Mouse (Mus musculus): ENCODE measurements around the gene Zfp511. TPM values are rescaled to one million over a fixed set of nuclear protein-coding genes. Genes with fewer than 3 reads are reported as not detected.

Gene Zfp511
- polyA plus RNA-seq, 1 experiment from 2014 or later = 62.0 TPM

DNA sequence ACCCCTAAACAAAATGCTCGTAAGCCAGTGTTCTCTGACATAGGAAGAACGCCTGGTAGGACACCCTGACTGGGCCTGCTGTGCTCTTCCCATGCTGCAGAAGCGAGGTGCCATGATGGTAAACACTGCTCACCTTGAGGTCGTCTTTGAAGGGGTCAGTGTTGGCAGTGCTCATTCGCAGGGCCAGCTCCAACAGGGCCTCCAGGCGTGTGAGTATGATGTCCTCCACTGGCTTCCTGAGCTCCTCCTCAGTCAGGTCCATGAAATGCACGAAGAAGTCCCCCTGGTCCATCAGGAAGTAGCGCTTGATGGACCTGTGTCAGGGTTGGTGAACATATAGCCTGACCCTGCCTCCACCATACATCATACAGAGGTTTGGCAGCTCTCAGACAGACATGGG lies 31.5 kb upstream of the Zfp511 start:
- peaks cover 43% of the 10 kb centered on the region for H3K36me3 ChIP-seq (ENCODE audit: control insufficient read depth, insufficient read depth)
- ATAC-seq = no peak
- H3K4me2 ChIP-seq (ENCODE audit: low read length) = no peak overlapping the region
- no peak overlapping the region for H3K9ac ChIP-seq (replicated peaks; ENCODE audit: low read depth, low read length)
- no peak overlapping the region for H3K4me3 ChIP-seq (replicated peaks; ENCODE audit: low read length)
- 94% methylated on average over 8 of the region's 8 CpGs for WGBS
- H3K27me3 ChIP-seq (replicated peaks; ENCODE audit: control insufficient read depth, insufficient read depth, low read length) = no peaks in the 10 kb centered on the region
- no peak overlapping the region for H3K27ac ChIP-seq (ENCODE audit: low read length)
- no peaks in the 10 kb centered on the region for H3K9me3 ChIP-seq (ENCODE audit: control insufficient read depth, low read length)
- H3K4me1 ChIP-seq (replicated peaks; ENCODE audit: control insufficient read depth, insufficient read depth, low read length) = no peaks in the 10 kb centered on the region

DNA sequence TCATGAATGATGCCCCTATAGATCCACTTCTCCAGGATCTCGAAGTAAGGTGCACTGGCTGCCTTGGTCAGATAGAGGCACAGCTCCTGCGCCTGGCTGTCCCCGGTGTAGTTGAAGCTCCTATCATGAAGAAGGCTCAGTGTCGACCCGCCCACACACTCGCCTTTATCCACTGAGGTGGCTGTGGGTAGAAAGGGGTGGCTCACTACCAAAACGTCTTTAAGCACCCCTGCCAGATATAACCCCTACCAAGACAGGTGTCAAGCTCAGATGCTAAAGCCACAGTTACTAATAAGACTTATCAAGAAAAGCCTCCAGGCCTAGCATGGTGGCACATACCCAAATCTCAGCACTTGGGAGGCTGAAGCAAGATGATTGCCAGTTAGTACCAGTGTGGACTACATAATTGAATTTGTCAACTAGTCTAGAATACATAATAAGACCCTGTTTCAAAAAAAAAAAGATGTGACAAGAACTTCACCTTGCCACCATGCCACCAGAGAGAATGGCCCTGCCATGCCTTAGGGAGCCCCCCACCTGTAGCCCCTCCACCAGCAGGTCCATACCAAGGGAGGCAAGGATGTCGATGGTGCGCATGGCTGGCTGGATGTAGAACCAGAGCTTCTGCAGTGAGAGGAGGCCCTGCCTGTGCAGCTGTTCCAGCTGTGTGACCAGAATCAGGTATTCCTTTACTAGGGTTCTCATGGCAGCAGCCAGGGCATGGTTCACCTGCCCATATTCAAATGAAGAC lies 29.2 kb upstream of the Zfp511 start:
- Histone ChIP-seq H3K36me3 (ENCODE audit: control insufficient read depth, insufficient read depth) (peaks cover 39% of the 10 kb centered on the region), H3K4me1 (replicated peaks; ENCODE audit: control insufficient read depth, insufficient read depth, low read length) (no peaks in the 10 kb centered on the region), H3K27ac (ENCODE audit: low read length) (no peak overlapping the region), H3K27me3 (replicated peaks; ENCODE audit: control insufficient read depth, insufficient read depth, low read length) (no peaks in the 10 kb centered on the region), H3K4me2 (ENCODE audit: low read length) (no peak overlapping the region), H3K9me3 (ENCODE audit: control insufficient read depth, low read length) (no peaks in the 10 kb centered on the region), H3K4me3 (replicated peaks; ENCODE audit: low read length) (no peak overlapping the region), H3K9ac (replicated peaks; ENCODE audit: low read depth, low read length) (no peak overlapping the region)
- ATAC-seq = no peak
- WGBS = 93% methylated on average over 9 of the region's 9 CpGs

DNA sequence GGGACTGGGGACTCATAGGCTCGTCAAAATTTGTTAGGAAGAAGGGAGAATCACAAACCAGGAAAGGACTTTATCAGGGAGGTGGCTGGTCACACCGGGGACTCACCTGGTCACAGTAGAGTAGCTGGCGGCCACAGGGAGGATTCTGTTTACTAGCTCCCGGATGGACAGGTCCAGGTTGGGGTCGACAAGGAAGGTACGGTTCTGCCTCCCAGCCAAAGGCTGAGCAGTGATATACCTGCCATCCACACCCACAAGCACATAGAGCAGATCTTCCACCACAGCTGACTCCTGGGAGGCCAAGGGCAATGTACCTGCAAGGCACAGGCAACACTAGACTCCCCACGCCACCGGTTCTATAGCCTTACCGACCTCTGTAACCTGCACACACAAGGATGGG lies 28.4 kb upstream of the Zfp511 start:
- H3K9ac ChIP-seq (replicated peaks; ENCODE audit: low read depth, low read length) = no peak overlapping the region

DNA sequence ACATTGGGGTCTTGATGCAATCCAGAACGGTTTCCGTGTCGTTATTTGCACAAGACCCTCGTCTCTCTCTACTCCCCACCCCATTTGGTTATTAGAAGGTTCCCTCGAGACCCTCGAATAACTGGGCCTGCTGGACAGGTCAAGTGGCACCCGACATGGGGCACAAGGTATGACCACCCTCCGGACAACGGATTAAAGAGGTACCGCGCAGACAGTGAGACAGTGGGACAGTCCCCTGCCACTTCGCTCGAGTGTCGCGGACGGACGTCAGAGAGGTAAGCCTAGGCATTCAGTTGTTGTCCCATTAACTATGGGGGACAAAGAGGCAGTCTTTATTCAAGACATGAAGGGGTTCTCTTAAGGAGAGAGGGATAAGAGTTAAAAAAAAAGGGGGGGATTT lies 24.9 kb upstream of the Zfp511 start:
- Histone ChIP-seq H3K36me3 (ENCODE audit: control insufficient read depth, insufficient read depth) (peaks cover 17% of the 10 kb centered on the region), H3K4me3 (replicated peaks; ENCODE audit: low read length) (no peak overlapping the region), H3K27me3 (replicated peaks; ENCODE audit: control insufficient read depth, insufficient read depth, low read length) (no peaks in the 10 kb centered on the region), H3K4me2 (ENCODE audit: low read length) (no peak overlapping the region), H3K9ac (replicated peaks; ENCODE audit: low read depth, low read length) (no peak overlapping the region), H3K27ac (ENCODE audit: low read length) (no peak overlapping the region), H3K9me3 (ENCODE audit: control insufficient read depth, low read length) (no peaks in the 10 kb centered on the region), H3K4me1 (replicated peaks; ENCODE audit: control insufficient read depth, insufficient read depth, low read length) (no peaks in the 10 kb centered on the region)
- no peak for ATAC-seq
- WGBS = 95% methylated on average over 17 of the region's 17 CpGs

More for the DNA sequence above, 28.4 kb upstream of the Zfp511 start:
- H3K4me3 ChIP-seq (replicated peaks; ENCODE audit: low read length) = no peak overlapping the region
- H3K27ac ChIP-seq (ENCODE audit: low read length) = no peak overlapping the region
- H3K36me3 ChIP-seq (ENCODE audit: control insufficient read depth, insufficient read depth) = peaks cover 36% of the 10 kb centered on the region
- no peaks in the 10 kb centered on the region for H3K4me1 ChIP-seq (replicated peaks; ENCODE audit: control insufficient read depth, insufficient read depth, low read length)
- H3K4me2 ChIP-seq (ENCODE audit: low read length) = no peak overlapping the region
- no peak for ATAC-seq
- H3K9me3 ChIP-seq (ENCODE audit: control insufficient read depth, low read length) = no peaks in the 10 kb centered on the region
- WGBS = 96% methylated on average over 9 of the region's 9 CpGs
- H3K27me3 ChIP-seq (replicated peaks; ENCODE audit: control insufficient read depth, insufficient read depth, low read length) = no peaks in the 10 kb centered on the region

DNA sequence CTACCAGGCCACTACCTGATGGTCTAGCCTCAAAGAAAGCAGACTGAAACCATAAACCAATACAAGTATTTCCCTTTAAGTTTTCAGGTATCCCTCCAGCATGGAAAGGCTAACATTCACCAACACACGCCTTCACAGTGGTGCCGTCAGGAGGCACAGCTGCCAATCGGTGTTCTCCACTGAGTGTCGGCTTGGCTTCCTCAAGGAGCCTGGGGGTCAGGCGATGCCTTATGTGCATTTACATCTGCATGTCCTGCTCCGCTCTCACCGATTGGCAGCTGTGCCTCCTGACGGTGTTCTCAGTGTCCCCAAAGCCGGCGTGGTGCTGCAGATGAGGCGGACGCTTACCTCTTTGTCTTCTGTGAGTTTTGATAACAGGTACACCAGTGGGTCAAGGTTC lies 4.4 kb upstream of the Zfp511 start:
- no peak overlapping the region for H3K4me2 ChIP-seq (ENCODE audit: low read length)
- H3K9me3 ChIP-seq (ENCODE audit: control insufficient read depth, low read length) = 0 out of 2 replicates have a peak, but pooled peaks cover 2% of the 10 kb centered on the region
- no peak overlapping the region for H3K27ac ChIP-seq (ENCODE audit: low read length)
- no peak overlapping the region for H3K4me3 ChIP-seq (replicated peaks; ENCODE audit: low read length)
- H3K36me3 ChIP-seq (ENCODE audit: control insufficient read depth, insufficient read depth) = peaks cover 46% of the 10 kb centered on the region
- ATAC-seq = no peak
- no peaks in the 10 kb centered on the region for H3K27me3 ChIP-seq (replicated peaks; ENCODE audit: control insufficient read depth, insufficient read depth, low read length)
- peaks cover 15% of the 10 kb centered on the region for H3K4me1 ChIP-seq (replicated peaks; ENCODE audit: control insufficient read depth, insufficient read depth, low read length)
- WGBS = 94% methylated on average over 12 of the region's 12 CpGs
- H3K9ac ChIP-seq (replicated peaks; ENCODE audit: low read depth, low read length) = no peak overlapping the region

DNA sequence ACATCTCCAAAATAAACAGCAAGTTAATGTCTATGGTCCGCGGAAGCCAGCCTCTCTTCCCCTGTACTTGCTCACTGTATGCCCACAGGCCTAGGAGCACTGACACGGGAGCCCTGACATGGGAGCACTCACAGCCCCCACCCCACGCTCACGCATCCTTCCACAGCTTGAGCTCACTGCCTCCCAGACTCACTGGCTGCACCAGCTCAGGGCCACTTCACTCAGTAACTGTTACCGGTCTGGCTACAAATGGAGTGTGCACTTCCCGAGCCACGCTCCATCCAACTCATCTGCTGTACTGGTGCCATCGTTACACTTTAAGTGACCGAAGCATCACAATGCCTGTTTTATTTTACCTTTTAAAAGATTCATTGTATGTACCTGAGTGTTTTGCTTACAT lies 3.8 kb upstream of the Zfp511 start:
- no peak overlapping the region for H3K27ac ChIP-seq (ENCODE audit: low read length)
- peaks cover 46% of the 10 kb centered on the region for H3K36me3 ChIP-seq (ENCODE audit: control insufficient read depth, insufficient read depth)
- H3K4me3 ChIP-seq (replicated peaks; ENCODE audit: low read length) = no peak overlapping the region
- no peaks in the 10 kb centered on the region for H3K27me3 ChIP-seq (replicated peaks; ENCODE audit: control insufficient read depth, insufficient read depth, low read length)
- H3K4me2 ChIP-seq (ENCODE audit: low read length) = no peak overlapping the region
- no peak for ATAC-seq
- H3K9ac ChIP-seq (replicated peaks; ENCODE audit: low read depth, low read length) = no peak overlapping the region
- 93% methylated on average over 10 of the region's 10 CpGs for WGBS
- 0 out of 2 replicates have a peak, but pooled peaks cover 2% of the 10 kb centered on the region for H3K9me3 ChIP-seq (ENCODE audit: control insufficient read depth, low read length)
- H3K4me1 ChIP-seq (replicated peaks; ENCODE audit: control insufficient read depth, insufficient read depth, low read length) = peaks cover 21% of the 10 kb centered on the region

DNA sequence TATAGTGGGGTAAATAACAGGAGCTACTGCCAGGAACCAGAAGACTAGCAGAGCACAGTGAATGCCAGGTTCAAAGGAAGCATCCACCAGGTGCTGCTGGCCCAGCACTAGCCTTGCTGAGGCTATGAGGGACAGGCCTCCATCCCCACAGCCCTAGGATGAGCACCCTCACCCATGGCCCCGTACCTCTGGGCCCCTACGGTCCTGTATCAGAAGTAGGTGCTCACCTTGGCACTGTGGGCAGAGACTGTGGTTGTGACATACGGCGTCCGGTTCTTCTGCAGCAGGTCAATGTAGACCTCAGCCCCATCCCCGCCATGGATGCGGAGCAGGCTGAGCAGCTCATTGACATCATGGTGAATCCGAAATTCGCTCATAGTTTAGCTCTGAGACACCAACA lies 2.8 kb upstream of the Zfp511 start:
- H3K9ac ChIP-seq (replicated peaks; ENCODE audit: low read depth, low read length) = no peak overlapping the region
- WGBS = 97% methylated on average over 9 of the region's 9 CpGs
- H3K27me3 ChIP-seq (replicated peaks; ENCODE audit: control insufficient read depth, insufficient read depth, low read length) = no peaks in the 10 kb centered on the region

DNA sequence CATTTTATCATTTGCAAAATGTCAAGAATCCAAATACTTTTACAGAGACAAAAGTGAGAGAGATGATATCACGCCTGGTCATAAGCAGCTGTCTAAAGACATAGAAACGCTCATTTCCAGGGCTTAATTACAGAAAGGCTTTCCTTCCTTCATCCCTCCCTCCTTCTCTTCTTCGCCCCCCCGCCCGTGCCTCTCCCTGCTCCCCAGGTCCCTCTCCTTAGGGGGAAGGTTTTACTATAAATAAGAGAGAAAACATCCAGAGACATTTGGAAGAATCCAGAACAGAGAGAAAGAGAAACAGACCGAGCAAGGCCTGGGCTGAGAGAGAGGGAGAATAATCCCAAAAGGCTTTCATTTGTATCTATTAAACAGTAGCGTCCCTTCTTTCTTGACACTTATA lies 735 bp upstream of the Zfp511 start:
- H3K4me2 ChIP-seq (ENCODE audit: low read length) = peak overlapping the region; percentile 67
- no peaks in the 10 kb centered on the region for H3K9me3 ChIP-seq (ENCODE audit: control insufficient read depth, low read length)
- H3K27me3 ChIP-seq (replicated peaks; ENCODE audit: control insufficient read depth, insufficient read depth, low read length) = no peaks in the 10 kb centered on the region
- 11% methylated on average over 7 of the region's 7 CpGs for WGBS
- no peak overlapping the region for H3K27ac ChIP-seq (ENCODE audit: low read length)
- H3K4me3 ChIP-seq (replicated peaks; ENCODE audit: low read length) = peak overlapping the region; percentile 86
- no peak for ATAC-seq
- peak overlapping the region; percentile 93 for H3K9ac ChIP-seq (replicated peaks; ENCODE audit: low read depth, low read length)
- peaks cover 21% of the 10 kb centered on the region for H3K4me1 ChIP-seq (replicated peaks; ENCODE audit: control insufficient read depth, insufficient read depth, low read length)
- peaks cover 24% of the 10 kb centered on the region for H3K36me3 ChIP-seq (ENCODE audit: control insufficient read depth, insufficient read depth)

More for the DNA sequence above, 2.8 kb upstream of the Zfp511 start:
- no peak overlapping the region for H3K4me3 ChIP-seq (replicated peaks; ENCODE audit: low read length)
- 0 out of 2 replicates have a peak, but pooled peaks cover 2% of the 10 kb centered on the region for H3K9me3 ChIP-seq (ENCODE audit: control insufficient read depth, low read length)
- no peak for ATAC-seq
- no peak overlapping the region for H3K4me2 ChIP-seq (ENCODE audit: low read length)
- peaks cover 21% of the 10 kb centered on the region for H3K4me1 ChIP-seq (replicated peaks; ENCODE audit: control insufficient read depth, insufficient read depth, low read length)
- H3K27ac ChIP-seq (ENCODE audit: low read length) = no peak overlapping the region
- peaks cover 41% of the 10 kb centered on the region for H3K36me3 ChIP-seq (ENCODE audit: control insufficient read depth, insufficient read depth)

DNA sequence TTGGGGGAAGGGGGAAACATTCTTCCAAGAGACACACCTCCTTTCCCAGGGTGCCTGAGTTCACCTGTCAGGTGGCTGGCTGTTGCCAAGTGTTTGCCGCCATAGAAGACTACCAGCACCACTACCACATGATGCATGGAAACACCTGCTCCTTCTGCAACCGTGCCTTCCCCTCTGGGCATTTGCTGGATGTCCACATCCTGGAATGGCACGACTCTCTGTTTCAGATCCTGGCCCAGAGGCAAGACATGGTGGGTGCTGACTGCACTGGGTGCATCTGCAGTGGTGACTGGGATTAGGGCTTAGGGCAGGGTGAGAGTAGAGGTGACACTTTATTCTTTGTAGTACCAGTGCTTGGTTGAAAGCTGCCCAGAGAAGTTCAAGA lies 972 bp downstream of the Zfp511 start:
- H3K9ac ChIP-seq (replicated peaks; ENCODE audit: low read depth, low read length) = peak overlapping the region; percentile 93
- WGBS = 58% methylated on average over 3 of the region's 3 CpGs
- peaks cover 15% of the 10 kb centered on the region for H3K36me3 ChIP-seq (ENCODE audit: control insufficient read depth, insufficient read depth)
- no peaks in the 10 kb centered on the region for H3K9me3 ChIP-seq (ENCODE audit: control insufficient read depth, low read length)
- peak overlapping the region; percentile 67 for H3K4me2 ChIP-seq (ENCODE audit: low read length)
- no peak overlapping the region for H3K27ac ChIP-seq (ENCODE audit: low read length)
- ATAC-seq = no peak
- no peaks in the 10 kb centered on the region for H3K27me3 ChIP-seq (replicated peaks; ENCODE audit: control insufficient read depth, insufficient read depth, low read length)
- peaks cover 21% of the 10 kb centered on the region for H3K4me1 ChIP-seq (replicated peaks; ENCODE audit: control insufficient read depth, insufficient read depth, low read length)
- peak overlapping the region; percentile 86 for H3K4me3 ChIP-seq (replicated peaks; ENCODE audit: low read length)

All from forebrain, embryonic 16.5 days (tissue).